Mouse (Mus musculus): ENCODE data around the gene Mocs1. TPM values are rescaled to one million over a fixed set of nuclear protein-coding genes. Genes with fewer than 3 reads are reported as not detected.

The Mocs1 gene
- polyA plus RNA-seq, 1 experiment = 9.9 TPM

DNA sequence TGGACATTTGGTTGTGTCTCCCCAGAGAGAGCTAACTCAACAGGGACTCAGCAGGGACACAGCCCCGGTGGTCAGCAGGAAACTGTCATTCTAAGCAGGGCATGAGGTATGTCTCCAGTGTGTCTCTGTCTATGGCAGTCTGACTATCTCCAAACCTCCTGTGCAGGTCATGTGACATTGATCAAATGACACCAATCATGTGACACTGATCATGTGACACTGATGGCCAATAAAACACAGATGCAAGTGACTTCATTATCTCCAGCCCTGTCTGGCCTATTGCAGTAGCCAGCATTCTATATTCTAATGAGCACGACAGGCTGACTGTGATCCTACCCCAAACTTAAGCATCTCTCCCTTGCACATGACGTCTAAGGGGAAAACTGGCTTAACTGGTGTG lies 11.9 kb upstream of the Mocs1 start:
- no peak for DNase-seq (ENCODE audit: low read depth)
- TF ChIP-seq CTCF (IDR thresholded peaks at IDR 0.05; ENCODE audit: borderline replicate concordance, extremely low read depth, insufficient read depth, insufficient read length) (no peak), POLR2A (IDR thresholded peaks at IDR 0.05; ENCODE audit: borderline replicate concordance, extremely low read depth, insufficient read depth, insufficient read length, poor library complexity, severe bottlenecking) (no peak)

DNA sequence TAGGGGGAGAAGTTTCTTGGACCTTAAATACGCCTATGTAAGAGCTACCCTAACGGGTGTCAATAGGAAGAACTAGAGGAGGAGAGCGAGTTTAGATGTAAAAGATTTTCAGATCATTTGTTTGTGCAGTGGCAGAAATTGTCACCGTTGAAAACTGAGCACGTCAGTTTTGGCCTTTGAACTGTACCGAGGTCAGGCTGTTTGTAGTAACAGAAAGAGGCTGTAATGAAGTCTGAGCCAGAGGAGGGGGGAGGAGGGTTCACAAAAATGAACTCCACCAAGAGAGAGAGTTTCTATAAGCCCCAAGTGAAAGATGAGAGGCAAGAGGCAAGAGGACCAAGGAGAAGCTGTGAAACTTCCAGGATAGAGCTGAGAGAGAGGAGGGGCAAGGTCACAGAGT lies 8.3 kb upstream of the Mocs1 start:
- TF ChIP-seq POLR2A (IDR thresholded peaks at IDR 0.05; ENCODE audit: borderline replicate concordance, extremely low read depth, insufficient read depth, insufficient read length, poor library complexity, severe bottlenecking) (no peak), CTCF (IDR thresholded peaks at IDR 0.05; ENCODE audit: borderline replicate concordance, extremely low read depth, insufficient read depth, insufficient read length) (no peak)
- DNase-seq (ENCODE audit: low read depth) = no peak

DNA sequence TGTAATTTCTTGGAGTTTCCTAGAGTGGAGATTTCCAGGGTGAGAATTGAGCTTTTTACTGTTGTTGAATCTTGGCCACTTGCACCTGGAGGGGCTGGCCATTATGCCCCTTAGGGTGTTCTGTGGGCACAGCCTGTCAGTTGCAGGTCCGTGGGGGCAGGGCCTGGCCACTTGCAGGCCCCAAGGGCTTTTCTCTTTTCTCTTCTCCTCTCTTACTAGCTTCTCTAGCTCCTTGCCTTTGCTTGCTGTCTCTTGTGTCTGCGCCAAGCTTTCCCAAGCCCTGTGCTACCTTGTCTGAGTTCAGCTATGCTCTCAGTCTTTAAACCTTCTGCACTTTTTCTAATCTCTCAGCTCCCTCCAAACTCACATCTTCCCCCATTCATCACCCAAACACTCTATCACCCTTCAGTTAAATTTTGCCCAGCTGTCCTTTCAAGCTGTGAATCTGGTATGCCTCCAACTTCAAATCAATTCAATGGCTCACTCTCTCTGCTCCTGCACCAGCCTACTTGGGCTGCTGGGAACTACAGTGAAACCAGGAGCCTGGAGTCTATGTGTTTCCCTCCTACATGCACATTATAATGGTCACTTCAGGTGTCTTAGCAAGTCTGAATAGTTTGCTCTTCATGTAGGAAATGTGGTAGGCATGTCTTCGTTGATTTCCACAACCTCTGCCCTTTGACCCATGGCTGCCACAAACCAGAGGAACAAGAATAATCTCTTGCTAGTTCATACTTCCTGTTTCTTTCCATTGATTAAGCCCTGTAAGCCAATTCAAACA lies 5.7 kb upstream of the Mocs1 start:
- no peak for DNase-seq (ENCODE audit: low read depth)
- TF ChIP-seq CTCF (IDR thresholded peaks at IDR 0.05; ENCODE audit: borderline replicate concordance, extremely low read depth, insufficient read depth, insufficient read length) = no peak
- TF ChIP-seq POLR2A (IDR thresholded peaks at IDR 0.05; ENCODE audit: borderline replicate concordance, extremely low read depth, insufficient read depth, insufficient read length, poor library complexity, severe bottlenecking) = no peak

DNA sequence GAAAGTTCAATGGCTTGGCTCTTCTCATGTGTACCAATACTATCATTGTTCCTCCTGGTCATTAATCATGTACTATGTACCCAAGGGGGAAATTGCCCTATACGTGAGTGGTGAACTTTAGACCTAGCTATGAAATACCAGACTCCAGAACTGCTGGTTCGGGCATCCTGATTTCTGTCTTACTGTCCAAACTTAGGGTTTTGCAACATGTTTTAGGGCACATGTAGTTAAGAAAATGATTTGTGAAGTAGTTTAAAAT lies 5.2 kb upstream of the Mocs1 start:
- DNase-seq (ENCODE audit: low read depth) = no peak
- TF ChIP-seq CTCF (IDR thresholded peaks at IDR 0.05; ENCODE audit: borderline replicate concordance, extremely low read depth, insufficient read depth, insufficient read length) (no peak), POLR2A (IDR thresholded peaks at IDR 0.05; ENCODE audit: borderline replicate concordance, extremely low read depth, insufficient read depth, insufficient read length, poor library complexity, severe bottlenecking) (no peak)

DNA sequence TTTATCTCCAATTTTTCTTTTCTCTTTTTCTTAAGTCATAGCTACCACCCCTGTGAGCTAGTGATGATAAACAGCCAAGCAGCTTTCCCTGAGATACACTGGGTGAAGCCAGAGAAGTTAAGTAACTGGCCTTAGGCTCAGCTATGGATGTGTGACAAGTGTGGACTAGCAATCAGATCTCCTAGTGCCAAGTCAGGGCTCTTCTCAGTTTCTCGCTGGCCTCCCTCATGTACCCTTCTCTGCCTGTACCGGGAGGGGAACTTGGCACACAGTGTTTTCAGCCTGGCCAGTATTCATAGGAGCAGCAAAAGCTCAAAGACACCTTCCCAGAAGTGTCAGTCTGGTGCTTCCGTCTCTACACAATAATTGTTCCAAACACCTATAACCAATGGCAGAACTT lies 4.3 kb upstream of the Mocs1 start:
- TF ChIP-seq POLR2A (IDR thresholded peaks at IDR 0.05; ENCODE audit: borderline replicate concordance, extremely low read depth, insufficient read depth, insufficient read length, poor library complexity, severe bottlenecking) = no peak
- DNase-seq (ENCODE audit: low read depth) = no peak

DNA sequence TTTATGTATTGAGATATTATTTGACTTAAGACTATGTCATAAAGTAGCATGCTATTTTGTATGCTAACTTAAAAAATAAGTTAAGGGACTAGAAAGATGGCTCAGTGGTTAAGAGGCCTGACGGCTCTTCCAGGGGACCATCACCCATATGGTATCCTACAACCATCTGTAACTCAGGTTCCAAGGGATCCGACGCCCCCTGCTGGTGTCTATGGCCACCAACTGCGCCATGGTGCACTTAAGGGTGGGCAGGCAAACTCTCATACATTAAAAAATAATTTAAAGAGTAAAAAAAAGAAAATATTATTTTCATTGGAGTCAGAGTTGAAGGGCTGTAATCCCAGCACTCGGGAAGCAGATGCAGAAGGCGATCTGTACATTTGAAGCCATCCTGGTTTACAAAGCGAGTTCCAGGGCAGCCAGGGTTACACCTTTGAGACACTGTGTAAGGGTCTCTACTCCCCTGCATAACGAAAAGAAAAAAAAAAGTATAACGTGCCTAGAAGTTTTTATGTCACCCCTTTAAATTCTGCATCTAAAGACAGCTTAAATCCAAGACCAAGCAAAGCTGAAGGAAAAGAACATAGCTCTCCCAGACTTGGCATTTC lies 427 bp upstream of the Mocs1 start:
- peak; percentile 37 for DNase-seq (ENCODE audit: low read depth)
- TF ChIP-seq CTCF (IDR thresholded peaks at IDR 0.05; ENCODE audit: borderline replicate concordance, extremely low read depth, insufficient read depth, insufficient read length) = peak; percentile 43; the same call in 1 of the 2 replicates
- no peak for TF ChIP-seq POLR2A (IDR thresholded peaks at IDR 0.05; ENCODE audit: borderline replicate concordance, extremely low read depth, insufficient read depth, insufficient read length, poor library complexity, severe bottlenecking)

DNA sequence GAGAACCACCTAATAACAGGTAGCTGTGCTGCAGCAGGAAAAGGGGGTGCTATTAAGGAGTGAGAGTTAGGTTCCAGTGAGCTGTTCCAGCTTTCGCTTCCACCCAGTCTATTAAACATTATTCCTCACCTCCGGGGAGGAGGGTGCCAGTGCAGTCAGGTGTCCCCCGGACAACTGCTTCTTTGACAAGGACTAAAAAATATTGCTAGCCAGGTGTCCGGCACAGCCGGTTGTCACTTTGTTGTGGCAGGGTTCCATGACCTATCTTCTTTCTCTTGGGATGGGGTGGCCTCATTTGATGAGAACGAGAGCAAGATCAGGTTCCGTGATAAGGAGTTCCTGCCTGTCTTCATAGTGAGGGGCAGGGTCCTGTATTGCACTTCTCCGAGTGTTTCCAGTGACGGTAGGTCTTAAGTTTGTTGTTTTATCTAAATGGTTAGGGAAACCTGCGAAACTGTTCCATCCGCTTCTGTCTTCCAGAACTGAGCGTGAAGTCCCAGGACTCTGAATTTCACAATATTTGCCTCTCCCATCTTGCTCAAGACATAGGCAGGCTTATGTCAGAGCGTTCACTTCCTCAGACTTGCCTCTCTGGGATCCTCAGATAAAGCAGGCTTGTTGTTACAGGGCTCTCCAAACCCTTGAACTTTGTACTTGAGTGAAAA lies 721 bp downstream of the Mocs1 start:
- DNase-seq (ENCODE audit: low read depth) = no peak
- TF ChIP-seq CTCF (IDR thresholded peaks at IDR 0.05; ENCODE audit: borderline replicate concordance, extremely low read depth, insufficient read depth, insufficient read length) (no peak), POLR2A (IDR thresholded peaks at IDR 0.05; ENCODE audit: borderline replicate concordance, extremely low read depth, insufficient read depth, insufficient read length, poor library complexity, severe bottlenecking) (no peak)

GRCm38 (mm10) chr17:49429471-49430129 lies 1.4 kb downstream of the Mocs1 start:
- DNase-seq (ENCODE audit: low read depth) = no peak
- TF ChIP-seq POLR2A (IDR thresholded peaks at IDR 0.05; ENCODE audit: borderline replicate concordance, extremely low read depth, insufficient read depth, insufficient read length, poor library complexity, severe bottlenecking) (no peak), CTCF (IDR thresholded peaks at IDR 0.05; ENCODE audit: borderline replicate concordance, extremely low read depth, insufficient read depth, insufficient read length) (no peak)

DNA sequence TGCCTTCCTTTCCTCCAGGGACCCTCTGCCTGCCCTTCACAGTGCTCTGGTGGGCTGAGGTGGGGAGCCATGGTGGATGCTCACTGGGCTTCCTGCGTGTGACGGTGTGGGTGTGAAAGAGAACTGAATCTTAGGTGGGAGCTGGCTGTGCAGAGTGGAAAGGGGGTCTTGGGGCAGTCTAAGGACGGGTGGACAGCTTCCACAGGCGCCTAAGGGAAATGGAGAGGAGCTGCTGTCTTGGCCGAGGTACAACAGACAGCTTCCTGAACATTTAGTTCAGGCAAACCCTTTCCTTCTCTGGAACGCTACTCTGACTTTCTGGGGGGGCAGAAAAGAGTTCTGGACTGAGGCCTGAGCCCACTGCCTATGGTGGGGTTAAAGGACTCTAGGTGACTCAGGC lies 2.0 kb downstream of the Mocs1 start:
- no peak for DNase-seq (ENCODE audit: low read depth)
- TF ChIP-seq CTCF (IDR thresholded peaks at IDR 0.05; ENCODE audit: borderline replicate concordance, extremely low read depth, insufficient read depth, insufficient read length) = no peak
- no peak for TF ChIP-seq POLR2A (IDR thresholded peaks at IDR 0.05; ENCODE audit: borderline replicate concordance, extremely low read depth, insufficient read depth, insufficient read length, poor library complexity, severe bottlenecking)

DNA sequence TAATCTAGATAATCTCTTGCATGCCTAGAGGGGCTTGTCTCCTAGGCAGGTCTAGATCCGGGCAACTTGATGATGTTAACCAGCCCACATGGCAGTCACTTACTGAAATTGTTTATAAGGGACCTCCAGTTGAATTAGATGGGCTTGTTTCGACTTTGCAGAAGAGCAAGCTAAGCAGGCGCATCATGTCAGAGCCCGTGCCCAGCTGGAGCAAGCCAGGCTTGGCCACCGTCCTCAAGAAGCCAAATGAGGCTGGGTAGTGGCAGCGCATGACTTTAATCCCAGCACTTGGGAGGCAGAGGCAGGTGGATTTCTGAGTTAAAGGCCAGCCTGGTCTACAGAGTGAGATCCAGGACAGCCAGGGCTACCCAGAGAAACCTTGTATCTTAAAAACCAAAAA lies 3.0 kb downstream of the Mocs1 start:
- TF ChIP-seq POLR2A (IDR thresholded peaks at IDR 0.05; ENCODE audit: borderline replicate concordance, extremely low read depth, insufficient read depth, insufficient read length, poor library complexity, severe bottlenecking) (no peak), CTCF (IDR thresholded peaks at IDR 0.05; ENCODE audit: borderline replicate concordance, extremely low read depth, insufficient read depth, insufficient read length) (no peak)
- no peak for DNase-seq (ENCODE audit: low read depth)

DNA sequence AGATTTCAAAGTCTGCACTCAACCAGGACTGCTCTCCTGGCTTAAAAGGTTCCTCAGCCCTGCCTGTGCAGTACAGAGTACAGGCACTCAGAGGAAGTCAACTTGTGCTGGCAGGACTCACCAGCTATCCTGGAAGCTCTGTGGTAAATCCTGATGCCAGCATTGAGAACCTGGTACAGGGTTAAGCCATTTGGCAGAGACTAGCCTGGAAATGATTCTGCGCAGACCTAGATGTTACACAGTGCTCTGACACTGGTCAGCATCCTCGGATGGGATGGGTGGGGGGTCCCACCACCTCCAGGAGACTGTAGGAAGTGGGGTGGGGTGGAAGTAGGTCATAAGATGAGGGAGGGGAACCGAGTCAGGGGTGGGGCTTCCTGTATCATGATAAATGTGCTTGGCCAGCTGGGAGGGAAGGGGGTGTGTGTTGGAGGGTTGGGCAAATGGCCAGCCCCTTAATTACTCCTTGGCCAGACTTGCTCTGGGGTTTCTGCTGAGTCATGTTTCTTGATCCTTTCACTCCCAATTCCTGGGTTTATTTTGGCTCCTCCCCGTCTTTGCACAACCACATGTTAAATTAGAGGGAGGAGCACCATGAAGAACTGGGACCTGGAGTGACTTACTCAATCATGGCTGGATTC lies 4.0 kb downstream of the Mocs1 start:
- TF ChIP-seq POLR2A (IDR thresholded peaks at IDR 0.05; ENCODE audit: borderline replicate concordance, extremely low read depth, insufficient read depth, insufficient read length, poor library complexity, severe bottlenecking) (no peak), CTCF (IDR thresholded peaks at IDR 0.05; ENCODE audit: borderline replicate concordance, extremely low read depth, insufficient read depth, insufficient read length) (no peak)
- peak; percentile 64 for DNase-seq (ENCODE audit: low read depth)
